Mouse (Mus musculus): ENCODE data around the gene Chchd2. TPM values are rescaled to one million over a fixed set of nuclear protein-coding genes. Genes with fewer than 3 reads are reported as not detected.
"Not testable (repeated sequence)": the region's sequence is repeated elsewhere in the genome, so short reads cannot be mapped to it uniquely, and the experiment has no call there.

Gene Chchd2
- polyA plus RNA-seq (2012; rRNA removed): 876 and 1,051 TPM in 2 replicates

DNA sequence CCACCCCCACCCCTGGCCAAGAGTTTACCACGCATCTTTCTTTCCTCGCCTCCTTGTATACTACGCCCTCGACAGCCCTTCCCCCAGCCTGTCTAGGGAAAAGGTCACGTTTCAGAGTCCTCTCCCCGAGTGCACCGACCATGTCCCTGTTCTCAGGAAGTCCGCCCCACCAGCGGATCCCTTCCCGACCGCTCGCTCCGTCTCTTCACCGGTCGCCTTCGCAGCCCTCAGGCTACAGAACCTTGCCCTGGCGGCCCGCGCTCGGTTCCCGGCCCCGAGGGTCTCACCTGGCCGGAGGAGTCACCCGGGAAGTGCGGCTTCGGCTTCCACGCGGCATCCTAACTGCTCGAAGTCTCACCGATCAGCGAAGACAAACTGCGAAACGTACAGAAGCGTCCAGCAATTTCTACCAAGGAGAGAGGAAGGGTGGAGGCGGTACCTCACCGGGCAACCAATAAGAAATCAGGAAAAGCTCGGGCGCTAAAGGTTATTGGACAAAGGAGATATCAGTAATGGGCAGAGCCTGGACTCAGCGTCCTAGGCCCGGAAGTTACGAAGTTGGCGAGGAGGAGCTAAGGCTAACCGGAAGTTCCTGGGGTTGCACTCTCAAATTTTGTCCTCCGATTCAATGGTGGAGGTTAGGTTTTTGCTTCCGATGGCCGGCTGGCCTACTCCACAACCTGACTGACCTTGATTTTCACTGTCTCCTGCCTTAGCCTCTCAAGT is at the start of gene Chchd2:
Gene Chchd2 (minus strand): TSS at position 560 of the 726 bp plus-strand sequence.
- peak; percentile 98 for DNase-seq (ENCODE audit: low read depth, low spot score)
- under 1% methylated on average over 46 of the region's 46 CpGs for WGBS

DNA sequence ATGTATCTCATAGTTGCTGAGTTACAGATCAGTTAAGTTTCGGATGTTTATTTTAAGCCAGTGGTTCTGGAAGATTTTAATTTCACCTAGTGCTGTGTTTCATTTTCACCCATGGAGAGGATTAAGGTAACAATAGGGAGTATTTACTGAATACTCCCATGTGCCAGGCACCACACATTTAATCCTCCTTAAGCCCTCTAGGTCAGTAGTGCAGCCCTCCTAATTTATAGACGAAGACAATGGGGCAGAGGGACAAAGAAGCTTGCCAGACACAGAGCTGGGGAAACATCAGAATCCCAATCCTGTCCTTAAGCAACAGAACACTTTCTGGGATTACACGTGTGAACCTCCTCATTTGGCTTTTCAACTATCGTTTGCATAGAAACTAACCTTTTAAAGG is 49.7 kb upstream of the Chchd2 start:
- WGBS: 63% methylated on average over 4 of the region's 4 CpGs

DNA sequence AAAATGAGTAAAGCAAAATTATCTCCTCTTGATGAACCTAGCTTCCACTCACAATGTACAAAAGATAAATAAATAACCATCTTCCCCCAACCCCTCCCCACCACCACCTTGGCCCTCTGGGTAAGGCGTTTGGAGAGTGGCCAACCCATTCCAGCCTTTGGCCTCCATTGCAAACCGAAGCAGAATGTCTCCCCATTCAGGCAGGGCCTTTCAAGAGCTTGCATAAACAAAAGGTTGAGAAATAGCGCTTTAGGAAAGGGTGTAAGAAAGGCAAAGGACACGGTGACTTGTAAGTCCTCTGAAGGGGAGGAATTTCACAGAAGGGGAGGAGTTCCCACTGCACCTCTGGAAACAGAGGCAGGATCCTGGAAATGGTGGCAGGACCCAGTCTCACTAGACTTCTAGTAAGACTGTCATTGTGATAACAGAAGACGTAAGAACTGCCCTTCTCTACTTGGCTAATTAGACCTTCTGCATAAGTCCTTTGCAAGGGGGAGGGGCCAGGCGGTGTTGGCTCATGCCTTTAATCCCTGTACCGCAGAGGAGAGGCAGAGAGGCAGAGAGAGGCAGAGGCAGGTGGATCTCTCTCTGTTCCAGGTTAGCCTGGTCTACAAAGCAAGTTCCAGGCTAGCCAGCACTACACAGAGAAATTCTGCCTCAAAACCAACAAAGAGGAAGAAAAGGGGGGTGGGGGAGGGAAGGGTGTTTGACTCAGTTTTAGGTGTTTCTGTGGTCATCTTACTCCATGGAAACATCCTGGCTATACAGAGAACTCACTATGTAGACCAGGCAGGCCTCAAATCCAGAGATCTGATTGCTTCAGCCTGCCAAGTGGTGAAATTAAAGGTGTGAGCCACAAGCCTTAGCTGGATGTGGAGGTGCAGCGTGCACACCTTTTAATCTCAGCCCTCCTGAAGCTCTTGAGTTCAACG is 42.9 kb upstream of the Chchd2 start:
- WGBS: 39% methylated on average over 9 of the region's 9 CpGs
- no peak for DNase-seq (ENCODE audit: low read depth, low spot score)

More for the DNA sequence above, 49.7 kb upstream of the Chchd2 start:
- no peak for DNase-seq (ENCODE audit: low read depth, low spot score)

DNA sequence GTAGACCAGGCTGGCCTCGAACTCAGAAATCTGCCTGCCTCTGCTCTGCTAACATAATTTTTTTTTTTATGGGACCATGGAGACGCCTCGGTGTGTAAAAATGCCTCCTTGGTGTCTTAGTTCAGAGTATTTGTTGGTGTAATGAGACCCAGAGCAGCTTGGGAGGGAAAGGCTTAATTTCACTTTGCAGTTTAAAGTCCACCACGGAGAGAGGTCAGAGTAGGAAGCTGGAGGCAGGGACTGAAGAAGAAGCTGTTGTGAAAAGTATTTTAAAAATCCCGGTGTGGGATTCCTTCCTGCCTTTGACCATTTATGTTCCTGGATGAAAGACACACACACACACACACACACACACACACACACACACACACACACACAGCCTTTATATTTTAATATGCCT is 38.7 kb upstream of the Chchd2 start:
- DNase-seq (ENCODE audit: low read depth, low spot score): no peak
- WGBS: 28% methylated on average over 5 of the region's 5 CpGs

DNA sequence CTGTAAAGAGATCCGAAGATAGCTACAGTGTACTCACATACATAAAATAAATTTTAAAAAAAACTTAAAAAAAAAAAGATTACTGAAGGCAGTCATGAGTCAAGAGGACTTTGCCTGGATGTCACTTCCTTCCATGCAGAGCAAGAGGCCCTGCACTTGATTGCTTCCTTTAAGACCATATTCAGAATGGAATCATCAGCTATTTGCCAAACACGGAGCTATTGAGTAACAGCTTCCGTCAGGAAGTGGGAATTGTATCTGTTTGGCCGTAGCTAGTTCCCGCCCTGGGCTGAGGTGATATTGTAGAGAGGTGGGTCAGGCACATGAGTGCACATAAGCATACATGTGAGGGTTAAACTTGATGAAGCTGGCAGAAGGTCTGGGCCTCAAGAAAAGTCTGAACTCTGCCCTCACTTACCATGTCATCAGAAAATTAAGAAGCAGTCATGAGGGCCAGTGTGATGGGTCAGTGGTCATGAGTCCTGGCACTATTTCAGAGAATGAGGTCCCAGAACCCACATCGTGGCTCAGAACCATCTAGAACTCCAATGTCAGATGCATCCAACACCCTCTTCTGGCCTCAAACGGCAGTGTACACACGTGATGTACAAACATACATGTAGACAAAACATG is 37.7 kb upstream of the Chchd2 start:
- DNase-seq (ENCODE audit: low read depth, low spot score): no peak
- WGBS: 60% methylated on average over 8 of the region's 8 CpGs

DNA sequence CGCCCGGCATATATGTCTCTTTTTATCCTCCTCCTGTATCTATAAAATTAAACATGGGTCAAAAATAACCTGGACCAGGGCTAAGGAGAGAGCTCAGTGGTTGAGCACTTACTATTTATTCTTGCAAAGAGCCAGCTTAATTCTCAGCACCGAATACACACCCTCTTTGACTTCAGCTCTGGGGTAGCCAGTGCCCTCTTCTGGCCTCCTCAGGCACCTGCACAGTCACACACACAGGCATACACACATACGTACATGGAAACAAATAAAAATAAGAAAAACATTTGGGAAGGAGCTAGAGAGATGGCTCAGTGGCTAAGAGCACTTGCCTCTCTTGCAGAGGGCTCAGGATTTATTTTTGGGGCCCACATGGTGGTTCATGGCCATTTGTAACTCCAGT is 34.7 kb upstream of the Chchd2 start:
- DNase-seq (ENCODE audit: low read depth, low spot score): no peak
- 95% methylated on average over 4 of the region's 4 CpGs for WGBS

DNA sequence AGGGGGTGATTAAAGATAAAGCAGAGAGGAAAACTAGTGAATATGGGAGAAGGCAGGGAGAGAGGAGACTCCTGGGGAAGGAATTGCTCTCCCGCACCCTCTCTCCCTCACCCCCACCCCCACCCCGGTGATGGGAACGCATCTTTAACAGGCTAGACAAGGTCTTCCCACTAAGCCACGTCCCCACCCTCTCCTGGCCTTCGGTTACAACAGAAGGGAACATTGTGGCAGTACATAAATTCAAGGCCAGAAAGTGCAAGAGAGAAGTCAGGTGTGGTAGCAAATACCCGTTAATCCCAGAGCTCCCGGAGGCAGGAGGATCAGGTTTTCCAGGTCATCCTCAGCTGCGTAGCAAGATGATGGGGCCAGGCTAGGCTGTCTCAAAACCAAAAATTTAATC is 32.0 kb upstream of the Chchd2 start:
- DNase-seq (ENCODE audit: low read depth, low spot score): no peak
- 49% methylated on average over 8 of the region's 8 CpGs for WGBS

DNA sequence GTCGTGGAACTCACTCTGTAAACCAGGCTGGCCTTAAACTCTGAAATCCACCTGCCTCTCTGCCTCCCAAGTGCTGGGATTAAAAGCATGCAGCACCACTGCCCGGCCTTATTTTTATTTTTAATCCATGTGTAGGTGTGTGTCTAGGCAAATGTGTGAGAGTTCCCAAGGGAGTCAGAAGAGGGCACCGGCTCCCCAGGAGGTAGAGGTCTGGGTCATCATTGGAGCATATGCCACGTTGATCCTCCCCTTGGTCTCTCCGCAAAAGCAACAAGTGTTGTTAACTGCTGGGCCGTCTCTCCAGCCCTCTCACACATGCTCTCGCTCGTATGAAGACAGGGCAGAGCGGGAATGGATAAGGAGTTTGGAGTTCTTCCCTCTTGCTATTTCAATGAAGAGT is 31.5 kb upstream of the Chchd2 start:
- WGBS: 76% methylated on average over 9 of the region's 9 CpGs
- DNase-seq (ENCODE audit: low read depth, low spot score): no peak

DNA sequence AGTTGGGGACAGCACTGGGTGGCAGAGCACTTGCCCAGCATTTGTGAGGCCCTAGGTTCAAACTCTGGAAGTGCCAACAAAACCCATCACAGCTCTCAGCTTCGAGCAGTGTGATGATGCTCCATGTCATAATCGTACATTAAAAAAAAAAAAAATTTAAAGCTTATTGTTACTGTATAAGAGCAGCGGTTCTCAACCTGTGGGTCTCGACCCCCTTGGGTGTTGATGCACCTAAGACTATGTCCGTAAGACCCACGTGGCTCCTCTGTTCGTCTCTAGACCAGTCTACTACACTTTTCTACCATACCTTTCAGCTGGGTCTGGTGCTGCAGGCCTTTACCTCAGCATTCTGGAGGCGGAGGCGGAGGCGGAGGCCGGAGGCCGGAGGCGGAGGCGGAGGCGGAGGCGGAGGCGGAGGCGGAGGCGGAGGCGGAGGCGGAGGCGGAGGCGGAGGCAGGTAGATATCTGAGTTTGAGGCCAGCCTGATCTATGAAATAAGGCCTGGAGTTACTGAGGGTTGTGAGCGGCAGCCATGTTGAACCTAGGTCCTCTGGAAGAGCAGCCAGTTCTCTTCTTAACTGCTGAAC is 30.9 kb upstream of the Chchd2 start:
- no peak for DNase-seq (ENCODE audit: low read depth, low spot score)

DNA sequence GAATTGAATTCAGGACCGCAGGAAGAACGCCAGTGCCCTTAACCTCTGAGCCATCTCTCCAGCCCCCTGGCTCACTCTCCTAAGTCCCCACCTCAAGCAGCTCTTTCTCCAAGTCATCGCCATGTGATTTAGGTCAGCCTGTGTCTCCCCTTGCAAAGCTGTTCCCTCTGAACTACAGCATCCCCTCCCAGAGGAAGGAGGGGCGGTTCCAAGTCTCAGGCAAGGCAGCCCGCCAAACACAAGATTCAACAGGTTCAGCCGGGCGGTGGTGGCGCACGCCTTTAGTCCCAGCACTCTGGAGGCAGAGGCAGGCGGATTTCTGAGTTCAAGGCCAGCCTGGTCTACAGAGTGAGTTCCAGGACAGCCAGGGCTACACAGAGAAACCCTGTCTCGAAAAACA is 28.2 kb upstream of the Chchd2 start:
- 71% methylated on average over 11 of the region's 11 CpGs for WGBS
- DNase-seq (ENCODE audit: low read depth, low spot score): not testable (repeated sequence)

More for the DNA sequence above, 30.9 kb upstream of the Chchd2 start:
- 87% methylated on average over 24 of the region's 24 CpGs for WGBS

DNA sequence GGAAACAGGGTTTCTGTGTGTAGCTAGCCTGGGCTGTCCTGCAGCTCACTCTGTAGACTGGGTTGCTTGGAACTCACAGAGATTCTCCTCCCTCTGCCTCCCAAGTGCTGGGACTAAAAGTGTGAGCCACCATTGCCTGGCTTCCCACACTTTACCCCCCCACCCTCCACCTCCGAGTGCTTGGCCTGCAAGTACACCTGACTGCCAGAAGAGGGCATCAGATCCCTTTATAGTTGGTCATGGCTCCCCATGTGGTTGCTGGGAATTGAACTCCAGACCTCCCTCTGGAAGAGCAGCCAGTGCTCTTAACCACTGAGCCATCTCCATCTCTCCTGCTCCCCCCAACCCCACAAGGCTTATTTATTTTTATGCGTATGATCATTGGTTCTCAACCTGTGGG is 26.8 kb upstream of the Chchd2 start:
- no peak for DNase-seq (ENCODE audit: low read depth, low spot score)
- WGBS: 42% methylated on average over 2 of the region's 2 CpGs

DNA sequence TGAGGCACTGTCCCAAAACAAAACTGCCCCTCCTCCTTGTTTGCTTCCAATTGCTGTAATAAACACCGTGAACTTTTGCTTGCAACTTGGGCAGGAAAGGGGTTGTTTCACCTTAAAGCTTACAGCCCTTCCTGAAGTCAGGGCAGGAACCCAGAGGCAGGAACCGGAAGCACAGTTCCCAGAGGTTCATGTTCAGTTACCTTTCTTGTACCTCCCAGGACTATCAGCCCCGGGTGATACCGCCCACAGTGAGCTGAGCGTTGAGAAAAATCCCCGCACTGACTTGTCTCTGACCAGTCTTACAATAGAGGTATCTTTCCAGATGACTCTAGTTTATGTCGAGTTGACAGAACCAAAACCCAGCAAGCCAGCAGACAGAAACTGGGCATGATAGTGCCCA is 22.3 kb upstream of the Chchd2 start:
- no peak for DNase-seq (ENCODE audit: low read depth, low spot score)
- 78% methylated on average over 7 of the region's 7 CpGs for WGBS

DNA sequence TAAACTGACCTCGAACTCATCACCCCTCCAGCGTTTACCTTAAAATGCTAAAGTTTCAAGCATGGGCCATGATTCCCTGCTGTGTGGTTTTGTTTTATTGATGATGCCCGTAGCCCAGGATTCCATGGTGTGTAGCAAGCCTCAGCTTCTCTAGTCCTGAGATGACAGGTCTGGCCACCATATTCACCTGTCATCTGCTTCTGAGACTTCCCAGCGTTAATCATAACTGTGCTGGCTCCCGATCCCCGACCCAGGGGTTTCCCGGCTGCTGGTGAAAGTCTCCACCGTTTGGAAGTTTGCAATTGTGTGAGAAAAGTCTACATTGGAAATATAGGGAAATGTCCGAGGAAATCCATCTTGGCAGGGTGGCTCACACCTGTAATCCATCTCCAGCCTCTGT is 21.9 kb upstream of the Chchd2 start:
- 67% methylated on average over 9 of the region's 9 CpGs for WGBS

DNA sequence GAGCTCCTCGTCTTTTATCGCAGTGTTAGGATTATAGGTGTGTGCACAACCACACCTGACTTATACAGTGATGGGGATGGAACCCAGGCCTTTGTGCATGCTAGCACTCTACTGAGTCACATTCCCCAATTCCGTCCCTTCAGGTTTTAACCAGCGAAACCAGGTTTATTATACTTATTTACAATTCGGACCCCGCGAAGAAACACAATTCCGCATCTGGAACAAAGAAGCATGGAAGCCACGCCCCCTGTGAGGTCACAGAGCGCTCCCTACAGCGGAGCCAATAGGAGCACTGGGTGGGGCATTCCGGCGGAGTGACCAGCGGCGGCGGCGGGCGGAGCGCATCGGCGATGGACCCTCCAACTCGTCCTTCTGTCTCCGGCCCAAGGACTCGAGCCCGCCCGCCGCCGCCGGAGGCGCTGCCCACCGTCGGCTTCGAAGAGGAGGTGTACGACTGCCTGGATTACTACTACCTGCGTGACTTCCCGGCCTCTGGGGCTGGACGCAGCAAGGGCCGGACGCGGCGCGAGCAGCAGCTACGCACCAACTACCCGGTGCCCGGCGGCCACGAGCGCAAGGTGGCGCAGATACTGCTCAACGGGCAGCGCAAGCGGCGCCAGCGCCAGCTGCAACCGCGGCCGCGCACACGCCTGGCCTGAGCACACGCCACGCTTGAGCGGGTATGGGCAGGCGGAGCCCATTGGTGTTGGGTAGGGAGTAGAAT is 21.1 kb upstream of the Chchd2 start, which contains the start of gene Nupr1l:
Gene Nupr1l (plus strand): TSS at position 299 of the 724 bp plus-strand sequence.
- under 1% methylated on average over 63 of the region's 63 CpGs for WGBS
- peak; percentile 71 for DNase-seq (ENCODE audit: low read depth, low spot score)

More for the DNA sequence above, 21.9 kb upstream of the Chchd2 start:
- no peak for DNase-seq (ENCODE audit: low read depth, low spot score)

DNA sequence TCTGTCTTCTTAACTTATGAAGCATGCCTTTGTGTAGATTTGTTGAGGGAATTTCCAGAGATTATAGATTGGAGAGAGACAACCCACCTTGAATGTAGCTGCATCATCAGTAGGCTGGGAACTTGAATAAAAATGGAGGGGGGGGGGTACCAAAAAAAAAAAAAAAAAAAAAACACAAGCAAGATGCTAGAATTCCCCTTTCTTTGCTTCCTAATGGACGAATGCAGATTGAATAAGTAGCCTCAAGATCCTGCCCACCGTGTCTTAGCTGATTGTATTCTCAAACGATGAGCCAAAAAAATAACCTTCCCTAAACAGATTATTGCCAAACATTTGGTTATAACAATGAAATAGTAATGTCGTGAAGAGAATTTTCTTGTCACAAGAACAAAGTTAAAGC is 20.5 kb upstream of the Chchd2 start:
- 19% methylated on average over 4 of the region's 4 CpGs for WGBS
- DNase-seq (ENCODE audit: low read depth, low spot score): no peak

DNA sequence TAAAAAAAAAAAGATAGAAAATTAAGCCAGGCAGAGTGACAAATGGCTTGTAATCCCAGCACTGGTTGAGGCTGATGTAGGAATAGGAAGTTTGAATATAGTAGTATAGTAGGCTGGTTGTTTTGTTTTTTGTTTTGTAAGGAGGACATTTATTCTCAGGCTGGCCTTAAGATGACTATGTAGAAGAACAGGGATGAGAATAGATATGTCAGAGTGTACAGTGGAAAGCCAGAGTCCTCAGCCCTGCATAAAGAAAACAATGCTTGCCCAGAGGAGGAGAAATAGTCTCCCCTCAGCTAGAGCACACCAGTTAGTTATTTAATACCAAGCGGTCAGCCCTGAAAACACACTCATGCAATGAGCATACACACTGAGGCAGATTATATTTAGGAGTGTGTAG is 11.2 kb upstream of the Chchd2 start, which contains the start of gene Phkg1:
Gene Phkg1 (minus strand): TSS at position 101 of the 400 bp plus-strand sequence.
- WGBS: 93% methylated on average over 1 of the region's 1 CpGs
- no peak for DNase-seq (ENCODE audit: low read depth, low spot score)

DNA sequence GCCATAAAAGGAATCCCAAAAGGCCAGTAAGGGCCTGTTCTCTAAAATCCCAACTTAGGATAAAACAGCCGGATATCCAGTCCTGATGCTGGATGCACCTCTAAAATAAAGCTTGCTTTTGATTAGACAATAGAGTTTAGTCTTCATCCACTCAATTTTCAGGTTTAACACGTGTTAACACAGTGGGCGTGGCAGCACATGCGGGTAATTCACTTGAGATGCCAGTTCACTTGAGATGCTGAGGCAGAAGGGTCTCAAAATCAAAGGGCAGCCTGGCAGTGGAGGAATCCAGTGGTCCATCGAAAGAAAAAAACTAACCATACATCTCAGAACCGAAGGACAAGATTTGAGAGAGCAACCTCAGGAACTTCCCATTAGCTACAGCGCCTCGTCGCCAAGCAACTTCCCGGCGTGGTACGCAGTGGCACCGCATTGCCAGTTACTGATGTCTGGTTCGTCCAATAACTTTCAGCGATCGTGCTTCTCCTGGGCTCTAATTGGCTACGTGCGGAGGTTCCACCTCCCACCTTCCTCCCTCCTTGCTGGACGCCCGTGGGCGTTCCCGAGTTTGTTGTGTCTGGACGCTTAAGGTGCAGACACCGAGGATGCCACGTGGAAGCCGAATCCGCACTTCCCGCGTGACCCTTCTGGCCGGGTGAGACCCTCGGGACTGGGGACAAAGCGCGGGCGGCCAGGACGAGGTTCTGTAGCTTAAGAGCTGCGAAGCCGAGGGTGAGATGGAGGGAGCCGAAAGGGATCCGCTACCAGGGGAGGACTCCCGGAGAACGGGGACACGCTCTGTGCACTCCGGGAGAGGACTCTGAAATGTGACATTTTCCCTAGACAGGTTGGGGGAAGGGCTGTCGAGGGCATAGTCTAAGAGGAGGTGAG is 8.2 kb upstream of the Chchd2 start, which contains the start of gene Zbed5:
Gene Zbed5 (plus strand): TSS at position 526 of the 891 bp plus-strand sequence.
- DNase-seq (ENCODE audit: low read depth, low spot score): peak; percentile 90
- 2% methylated on average over 44 of the region's 44 CpGs for WGBS

DNA sequence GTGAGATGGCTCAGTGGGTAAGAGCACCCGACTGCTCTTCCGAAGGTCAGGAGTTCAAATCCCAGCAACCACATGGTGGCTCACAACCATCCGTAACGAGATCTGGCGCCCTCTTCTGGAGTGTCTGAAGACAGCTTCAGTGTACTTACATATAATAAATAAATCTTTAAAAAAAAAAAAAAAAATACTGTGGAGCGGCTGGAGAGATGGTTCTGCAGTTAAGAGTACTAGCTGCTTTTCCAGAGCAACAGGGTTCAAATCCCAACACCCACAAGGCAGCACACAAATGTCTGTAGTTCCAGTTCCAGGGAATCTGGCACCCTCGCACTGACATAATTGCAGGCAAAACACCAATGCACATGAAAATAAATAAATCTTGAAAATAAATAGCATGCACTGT is 3.1 kb upstream of the Chchd2 start:
- not testable (repeated sequence) for DNase-seq (ENCODE audit: low read depth, low spot score)
- WGBS: 59% methylated on average over 7 of the region's 7 CpGs
